Mouse (Mus musculus) small intestine, adult 2 months (tissue): ENCODE measurements around the gene Gm5737.

Source experiments
- CTCF ChIP-seq: fragments of 200-500 bp; IDR thresholded peaks from 2 replicates; pipeline ENCODE4 v1.5.1; 2012; ENCODE audit warnings: low read depth, mild to moderate bottlenecking, control low read depth, inconsistent platforms, low read length, moderate library complexity, mixed read lengths; ENCODE audit not compliant: insufficient replicate concordance, insufficient read length; ENCODE audit errors: extremely low read depth
- POLR2A ChIP-seq: fragments of 200-500 bp; IDR thresholded peaks from 2 replicates; pipeline ENCODE4 v1.6.1; 2012; ENCODE audit warnings: low read depth, mild to moderate bottlenecking, control low read depth, inconsistent platforms, low read length, moderate library complexity

GRCm38 (mm10) chr7:120767369-120767768, 44.8 kb upstream of the Gm5737 start:
- TF ChIP-seq CTCF (no peak), POLR2A (no peak)
